Mouse (Mus musculus) liver, embryonic 14.5 days (tissue): ENCODE data around the gene Nek9. TPM values are rescaled to one million over a fixed set of nuclear protein-coding genes. Genes with fewer than 3 reads are reported as not detected.
"Not testable (repeated sequence)": the region's sequence is repeated elsewhere in the genome, so short reads cannot be mapped to it uniquely, and the experiment has no call there.

ENCODE experiments used
- ATAC-seq: fragments of 200-750 bp; cut with Nextera tagmentation; 2 replicates; pipeline ENCODE4 v1.8.0; 2017; ENCODE audit warnings: moderate number of reproducible peaks, mild to moderate bottlenecking, moderate library complexity; ENCODE audit not compliant: insufficient read depth
- DNase-seq, 3 experiments: peaks; one replicate each; pipeline ENCODE4 v3.0.0-alpha.2; 2012 to 2013; ENCODE audit warnings: low read depth in 3 of 3, low spot score in 3 of 3
- H3K27ac ChIP-seq: fragments of 300-500 bp; sonication (generic); 2 replicates; pipeline ENCODE4 v1.5.1; 2014; ENCODE audit warnings: moderate library complexity, mild to moderate bottlenecking, control low read depth, inconsistent platforms
- H3K27me3 ChIP-seq: fragments of 300-500 bp; sonication (generic); 2 replicates; pipeline ENCODE4 v1.6.1; 2014; ENCODE audit warnings: mild to moderate bottlenecking, low read length, moderate library complexity; ENCODE audit not compliant: control insufficient read depth, insufficient read depth
- H3K36me3 ChIP-seq: fragments of 300-500 bp; sonication (generic); replicated peaks from 2 replicates; pipeline ENCODE4 v1.6.1; 2014; ENCODE audit warnings: low read depth; ENCODE audit not compliant: control insufficient read depth, insufficient read depth
- H3K4me1 ChIP-seq, 2 experiments: fragments of 200-500 bp in 1 of 2; fragments of 300-500 bp in 1 of 2; sonication (generic) in 1 of 2; replicated peaks; 2 replicates each; pipeline ENCODE4 v1.6.1; 2012 to 2014; ENCODE audit warnings: antibody characterized with exemption in 1 of 2, inconsistent platforms in 1 of 2, low read length in 1 of 2; ENCODE audit not compliant: control insufficient read depth in 2 of 2, insufficient read depth in 2 of 2
- H3K4me2 ChIP-seq: fragments of 300-500 bp; sonication (generic); 2 replicates; pipeline ENCODE4 v1.6.1; 2014; ENCODE audit warnings: low read depth, mild to moderate bottlenecking, control low read depth, moderate library complexity
- H3K4me3 ChIP-seq, 2 experiments: fragments of 200-500 bp in 1 of 2; fragments of 300-500 bp in 1 of 2; sonication (generic) in 1 of 2; 2 replicates each; pipeline ENCODE4 v1.5.1; 2012 to 2014; ENCODE audit warnings: low read depth in 2 of 2, low read length in 2 of 2, mild to moderate bottlenecking in 2 of 2, control low read depth in 1 of 2, inconsistent platforms in 1 of 2, moderate library complexity in 1 of 2; ENCODE audit not compliant: insufficient read depth in 1 of 2
- H3K9ac ChIP-seq: fragments of 300-500 bp; sonication (generic); replicated peaks from 2 replicates; pipeline ENCODE4 v1.6.1; 2014; ENCODE audit warnings: mild to moderate bottlenecking, control low read depth, moderate library complexity
- H3K9me3 ChIP-seq: fragments of 300-500 bp; sonication (generic); 2 replicates; pipeline ENCODE4 v1.6.1; 2016; ENCODE audit warnings: low read length, mixed read lengths; ENCODE audit not compliant: control insufficient read depth
- CTCF ChIP-seq: IDR thresholded peaks from 2 replicates; pipeline ENCODE4 v1.5.1; 2016; ENCODE audit warnings: antibody characterized with exemption, low read depth, control low read depth
- EP300 ChIP-seq: IDR thresholded peaks from 2 replicates; pipeline ENCODE4 v1.6.1; 2016; ENCODE audit warnings: antibody characterized with exemption, low read depth
- WGBS: fragments of 180-500 bp; shearing (Covaris S2); extraction: QIAGEN DNeasy Blood & Tissue Kit; methylation state at CpG from one replicate; pipeline ENCODE4 v1.1.7; 2014; ENCODE audit not compliant: insufficient replicate concordance; 5-methylcytosine and 5-hydroxymethylcytosine counted together
- polyA plus RNA-seq, 2 experiments: library from polyadenylated mRNA; depleted of rRNA in 1 of 2; stranded (reverse) in 1 of 2; unstranded in 1 of 2; fragments of >200 nt; fragmentation: Nextera tagmentation in 1 of 2; extraction: Ambion mirVana in 1 of 2; gene quantifications; 2 replicates each; pipeline versions ENCODE4 v1.2.1 to v1.2.3; 2012 to 2014

The Nek9 gene
- polyA plus RNA-seq, 2 experiments: 4.1 to 8.8 TPM

DNA sequence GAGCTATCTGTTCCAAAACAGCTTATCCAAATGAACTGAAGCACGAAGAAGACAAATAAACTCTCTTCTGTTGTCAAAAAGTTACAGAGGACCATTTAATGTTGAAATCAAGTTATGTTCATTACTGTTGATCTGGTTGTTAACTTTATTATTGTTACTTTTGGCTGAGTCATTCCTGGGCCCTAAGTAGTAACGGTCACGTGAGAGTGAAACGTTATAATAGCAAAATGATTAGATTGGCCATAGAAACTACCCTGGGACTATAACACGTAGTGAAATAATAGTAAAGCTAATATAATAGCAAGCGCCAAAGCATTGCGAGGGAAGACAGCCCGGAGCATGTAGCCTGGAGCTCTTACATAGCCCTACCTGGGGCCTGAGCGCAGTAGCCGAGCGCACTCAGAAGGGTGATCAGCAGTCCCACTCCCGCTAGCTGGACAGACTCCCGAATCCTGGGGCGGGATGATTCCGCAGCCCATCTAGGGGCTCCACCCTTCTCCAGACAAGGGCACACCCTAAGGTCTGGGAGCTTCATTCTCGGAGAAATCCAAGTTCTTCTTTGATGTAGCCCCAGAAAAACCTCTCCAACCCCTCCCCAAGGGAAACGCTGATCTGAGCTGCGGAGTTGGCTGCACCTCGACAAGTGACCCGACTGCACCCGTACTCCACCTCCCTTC lies 51.2 kb downstream of the Nek9 start, which contains the start of gene Acyp1:
TSS of gene Acyp1 (minus strand) at position 630 of the 677 bp plus-strand sequence.
- H3K9ac ChIP-seq: peak within 1 kb of the TSS; percentile 57; the same call in 1 of the 2 replicates
- peak within 1 kb of the TSS; percentile 77 for H3K4me2 ChIP-seq
- no peaks in the 10 kb centered on the region for H3K36me3 ChIP-seq
- peaks cover 13% of the 10 kb centered on the region for H3K27me3 ChIP-seq
- DNase-seq: peak in 2 of 3 experiments; percentile 24 to 38
- peak within 1 kb of the TSS; percentile 53 to 56 for H3K4me3 ChIP-seq
- ATAC-seq: peak; percentile 64
- no peaks in the 10 kb centered on the region; a peak in 1 of 4 replicates for H3K4me1 ChIP-seq
- H3K9me3 ChIP-seq: no peaks in the 10 kb centered on the region
- WGBS: 11% methylated on average over 21 of the region's 21 CpGs
- no peak for TF ChIP-seq EP300
- H3K27ac ChIP-seq: no peak within 1 kb of the TSS

DNA sequence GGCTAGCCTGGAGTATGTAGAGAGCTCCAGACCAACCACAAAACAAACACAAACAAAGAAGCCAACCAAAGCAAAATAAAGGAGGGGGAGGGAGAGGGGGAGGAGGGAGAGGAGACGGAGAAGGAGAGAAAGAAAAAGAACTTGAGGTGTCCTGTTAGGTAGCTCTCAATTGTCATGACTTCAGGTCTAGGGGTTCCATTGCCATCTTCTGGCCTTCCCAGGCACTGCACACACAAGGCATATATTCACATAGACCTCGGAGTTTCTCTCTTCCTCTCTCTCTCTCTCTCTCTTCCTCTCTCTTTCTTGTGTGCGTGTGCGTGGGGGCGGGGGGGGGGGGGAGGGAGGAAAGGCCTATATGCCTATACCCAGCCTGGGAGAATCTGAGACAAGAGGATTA lies 52.2 kb downstream of the Nek9 start:
- H3K4me1 ChIP-seq: no peaks in the 10 kb centered on the region; a peak in 1 of 4 replicates
- WGBS: 33% methylated on average over 3 of the region's 5 CpGs
- no peaks in the 10 kb centered on the region for H3K36me3 ChIP-seq
- H3K9ac ChIP-seq: no peak overlapping the region
- DNase-seq (peak in 2 of 3 experiments; percentile 26 to 37), ATAC-seq (no peak)
- H3K27ac ChIP-seq: no peak overlapping the region
- peak; percentile 63 for TF ChIP-seq CTCF
- TF ChIP-seq EP300: no peak
- no peak overlapping the region for H3K4me3 ChIP-seq
- no peak overlapping the region for H3K4me2 ChIP-seq
- no peaks in the 10 kb centered on the region for H3K9me3 ChIP-seq
- H3K27me3 ChIP-seq: peaks cover 13% of the 10 kb centered on the region

DNA sequence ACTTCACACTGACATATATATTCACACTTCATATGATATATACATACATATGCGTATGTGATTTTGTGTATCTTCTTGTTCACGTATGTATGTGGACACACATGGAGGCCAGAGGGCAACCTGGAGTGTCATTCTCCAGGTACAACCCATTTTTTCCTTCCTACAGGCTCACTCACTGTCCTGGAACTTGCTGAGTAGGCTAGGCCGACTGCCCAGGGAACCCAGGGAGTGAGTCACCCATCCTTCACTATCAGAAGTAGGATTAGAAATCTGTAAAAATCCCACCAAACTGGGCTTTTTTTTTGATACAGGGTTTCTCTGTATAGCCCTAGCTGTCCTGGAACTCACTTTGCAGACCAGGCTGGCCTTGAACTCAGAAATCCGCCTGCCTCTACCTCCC lies 54.2 kb downstream of the Nek9 start:
- H3K36me3 ChIP-seq: no peaks in the 10 kb centered on the region
- DNase-seq (no peak), ATAC-seq (no peak)
- no peaks in the 10 kb centered on the region for H3K9me3 ChIP-seq
- H3K4me3 ChIP-seq: no peak overlapping the region
- no peak overlapping the region for H3K4me2 ChIP-seq
- H3K4me1 ChIP-seq: peaks cover 10 to 12% of the 10 kb centered on the region in 2 experiments
- H3K27ac ChIP-seq: no peak overlapping the region
- peaks cover 13% of the 10 kb centered on the region for H3K27me3 ChIP-seq
- TF ChIP-seq EP300: no peak
- TF ChIP-seq CTCF: no peak
- no peak overlapping the region for H3K9ac ChIP-seq
- 79% methylated on average over 4 of the region's 4 CpGs for WGBS

DNA sequence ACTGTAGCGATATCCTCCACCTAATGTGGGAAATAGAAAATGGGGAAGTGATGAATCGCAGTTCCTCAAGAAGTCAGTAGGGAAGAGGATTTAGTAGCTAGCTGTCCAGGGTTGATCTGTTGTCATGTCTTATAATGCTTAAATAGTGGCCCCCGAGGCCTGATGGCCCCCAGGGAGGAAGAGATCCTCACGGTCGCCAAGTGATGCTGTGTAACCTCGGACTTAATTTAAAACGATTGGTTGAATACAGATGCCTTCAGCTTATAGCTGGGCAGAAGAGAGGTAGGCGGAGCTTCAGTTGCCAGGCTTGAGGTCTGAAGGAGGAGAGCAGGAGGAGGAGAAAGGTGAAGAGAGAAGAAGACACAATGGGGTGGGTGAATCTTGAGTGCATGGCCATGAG lies 54.8 kb downstream of the Nek9 start:
- no peak overlapping the region for H3K27ac ChIP-seq
- H3K4me2 ChIP-seq: no peak overlapping the region
- H3K9me3 ChIP-seq: no peaks in the 10 kb centered on the region
- TF ChIP-seq EP300: no peak
- TF ChIP-seq CTCF: no peak
- H3K36me3 ChIP-seq: no peaks in the 10 kb centered on the region
- no peak for DNase-seq
- H3K4me1 ChIP-seq: peaks cover 13 to 16% of the 10 kb centered on the region in 2 experiments
- ATAC-seq: no peak
- no peak overlapping the region for H3K4me3 ChIP-seq
- WGBS: 34% methylated on average over 8 of the region's 8 CpGs
- H3K27me3 ChIP-seq: peaks cover 9% of the 10 kb centered on the region
- no peak overlapping the region for H3K9ac ChIP-seq

DNA sequence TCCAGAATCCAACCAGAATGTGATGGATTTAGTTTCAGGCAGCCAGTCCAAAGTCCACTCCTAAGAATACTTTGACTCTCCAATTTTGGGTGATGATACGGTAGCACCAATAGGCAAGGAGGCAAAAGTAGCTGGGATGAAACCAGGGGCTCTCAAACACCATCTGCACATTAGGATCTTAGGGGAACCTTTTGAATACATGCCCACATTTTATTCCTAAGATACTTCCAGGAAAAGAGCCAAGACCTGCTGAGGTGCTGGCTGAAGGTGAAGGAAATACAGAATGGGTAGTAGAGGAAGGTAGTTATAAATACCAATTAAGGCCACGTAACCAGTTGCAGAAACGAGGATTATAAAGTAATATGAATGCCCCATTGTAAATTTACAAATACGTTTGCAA lies 57.4 kb downstream of the Nek9 start:
- not testable (repeated sequence) for H3K27me3 ChIP-seq, H3K4me3 ChIP-seq, H3K36me3 ChIP-seq, H3K9ac ChIP-seq, H3K9me3 ChIP-seq, DNase-seq, ATAC-seq, H3K27ac ChIP-seq
- H3K4me1 ChIP-seq: peaks cover 21 to 29% of the 10 kb centered on the region in 2 experiments
- WGBS: 69% methylated on average over 1 of the region's 4 CpGs
- peak overlapping the region; percentile 75; the same call in 1 of the 2 replicates for H3K4me2 ChIP-seq
